Mouse (Mus musculus) liver, adult 2 months (tissue): ENCODE results near the gene Ptcd1.
A peak's percentile ranks its signal among the peaks of the same experiment; 100 is the strongest.

Experiments
- CTCF ChIP-seq: fragments of 200-500 bp; IDR thresholded peaks from 2 replicates; pipeline ENCODE4 v1.5.1; 2011; ENCODE audit warnings: low read depth, low read length, control low read depth
- POLR2A ChIP-seq: fragments of 200-500 bp; IDR thresholded peaks from 2 replicates; pipeline ENCODE4 v1.6.1; 2011; ENCODE audit warnings: low read length, control low read depth; ENCODE audit not compliant: insufficient read depth; ENCODE audit errors: extremely low read depth

- TF ChIP-seq CTCF (peak; percentile 81), POLR2A (no peak)
Measured at GRCm38 (mm10) chr5:145116916-145117315, 50.0 kb downstream of the Ptcd1 start.
